Mouse (Mus musculus) liver, embryonic 14.5 days (tissue): ENCODE data around the gene Sfxn4.

Experiments used
- CTCF ChIP-seq: IDR thresholded peaks from 2 replicates; pipeline ENCODE4 v1.5.1; 2016; ENCODE audit warnings: antibody characterized with exemption, low read depth, control low read depth
- EP300 ChIP-seq: IDR thresholded peaks from 2 replicates; pipeline ENCODE4 v1.6.1; 2016; ENCODE audit warnings: antibody characterized with exemption, low read depth

DNA sequence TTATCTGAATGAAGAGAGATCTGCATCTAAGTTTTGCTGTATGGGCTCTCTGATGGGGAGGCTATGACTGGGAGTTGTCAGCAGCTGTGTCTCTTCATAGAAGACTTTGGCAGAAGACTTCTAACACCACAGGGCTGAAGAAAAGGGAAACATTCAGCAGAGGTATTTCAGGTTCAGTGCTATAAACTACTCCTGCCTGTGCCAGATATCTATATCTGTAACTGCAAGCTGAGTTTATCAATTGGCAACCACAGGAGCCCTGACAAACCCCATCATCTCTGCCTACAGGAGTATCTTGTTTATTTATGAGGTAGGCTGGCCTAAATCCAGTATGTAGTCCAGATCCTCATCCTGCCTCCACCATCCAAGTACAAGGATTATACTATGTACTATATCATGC, 18.0 kb downstream of the Sfxn4 start:
- peak; percentile 81 for TF ChIP-seq EP300
- no peak for TF ChIP-seq CTCF
